Mouse (Mus musculus): Measurements from ENCODE around the gene Hax1. TPM values are rescaled to one million over a fixed set of nuclear protein-coding genes. Genes with fewer than 3 reads are reported as not detected.

Gene Hax1
- polyA plus RNA-seq, 1 experiment from 2014 or later = 201 TPM

GRCm38 (mm10) chr3:89997791-89998495 is 637 bp downstream of the Hax1 start:
- no peaks in the 10 kb centered on the region for H3K4me1 ChIP-seq (ENCODE audit: control insufficient read depth, insufficient read depth, low read length)
- ATAC-seq (replicated peaks; ENCODE audit: insufficient number of reproducible peaks, low FRiP score, low TSS enrichment, low read depth) (peak; percentile 50; the same call in 1 of the 2 replicates), DNase-seq (ENCODE audit: low spot score) (peak; percentile 45)
- WGBS = 6% methylated on average over 20 of the region's 23 CpGs
- peak overlapping the region; percentile 85 for H3K27ac ChIP-seq (replicated peaks; ENCODE audit: low read depth, low read length)
- H3K9ac ChIP-seq (replicated peaks; ENCODE audit: low read length) = peak overlapping the region; percentile 83
- peaks cover 3% of the 10 kb centered on the region for H3K36me3 ChIP-seq (replicated peaks; ENCODE audit: control insufficient read depth, insufficient read depth, low read depth, low read length)
- H3K4me2 ChIP-seq (ENCODE audit: low read depth, low read length) = peak overlapping the region; percentile 75
- H3K9me3 ChIP-seq (replicated peaks; ENCODE audit: control insufficient read depth, low read length) = no peaks in the 10 kb centered on the region
- no peaks in the 10 kb centered on the region for H3K27me3 ChIP-seq (ENCODE audit: control insufficient read depth, insufficient read depth, low read length)
- peak overlapping the region; percentile 75 for H3K4me3 ChIP-seq (ENCODE audit: low read depth, low read length)

- H3K27me3 ChIP-seq (ENCODE audit: control insufficient read depth, insufficient read depth, low read length) = no peaks in the 10 kb centered on the region
- H3K27ac ChIP-seq (replicated peaks; ENCODE audit: low read depth, low read length) = no peak overlapping the region
- DNase-seq (ENCODE audit: low spot score) (no peak), ATAC-seq (replicated peaks; ENCODE audit: insufficient number of reproducible peaks, low FRiP score, low TSS enrichment, low read depth) (no peak)
- H3K4me2 ChIP-seq (ENCODE audit: low read depth, low read length) = no peak overlapping the region
- no peaks in the 10 kb centered on the region for H3K9me3 ChIP-seq (replicated peaks; ENCODE audit: control insufficient read depth, low read length)
- no peaks in the 10 kb centered on the region for H3K4me1 ChIP-seq (ENCODE audit: control insufficient read depth, insufficient read depth, low read length)
- no peak overlapping the region for H3K4me3 ChIP-seq (ENCODE audit: low read depth, low read length)
- no peak overlapping the region for H3K9ac ChIP-seq (replicated peaks; ENCODE audit: low read length)
- 94% methylated on average over 5 of the region's 5 CpGs for WGBS
- no peaks in the 10 kb centered on the region for H3K36me3 ChIP-seq (replicated peaks; ENCODE audit: control insufficient read depth, insufficient read depth, low read depth, low read length)
These were observed 3.6 kb downstream of the Hax1 start for GRCm38 (mm10) chr3:89994807-89995515.

GRCm38 (mm10) chr3:89987822-89988221 is 10.8 kb downstream of the Hax1 start:
- Histone ChIP-seq H3K36me3 (replicated peaks; ENCODE audit: control insufficient read depth, insufficient read depth, low read depth, low read length) (no peaks in the 10 kb centered on the region), H3K4me1 (ENCODE audit: control insufficient read depth, insufficient read depth, low read length) (no peaks in the 10 kb centered on the region), H3K27me3 (ENCODE audit: control insufficient read depth, insufficient read depth, low read length) (no peaks in the 10 kb centered on the region), H3K9ac (replicated peaks; ENCODE audit: low read length) (no peak overlapping the region), H3K4me3 (ENCODE audit: low read depth, low read length) (no peak overlapping the region), H3K4me2 (ENCODE audit: low read depth, low read length) (no peak overlapping the region), H3K27ac (replicated peaks; ENCODE audit: low read depth, low read length) (no peak overlapping the region), H3K9me3 (replicated peaks; ENCODE audit: control insufficient read depth, low read length) (no peaks in the 10 kb centered on the region)
- WGBS = 93% methylated on average over 4 of the region's 4 CpGs
- ATAC-seq (replicated peaks; ENCODE audit: insufficient number of reproducible peaks, low FRiP score, low TSS enrichment, low read depth) (no peak), DNase-seq (ENCODE audit: low spot score) (no peak)

DNA sequence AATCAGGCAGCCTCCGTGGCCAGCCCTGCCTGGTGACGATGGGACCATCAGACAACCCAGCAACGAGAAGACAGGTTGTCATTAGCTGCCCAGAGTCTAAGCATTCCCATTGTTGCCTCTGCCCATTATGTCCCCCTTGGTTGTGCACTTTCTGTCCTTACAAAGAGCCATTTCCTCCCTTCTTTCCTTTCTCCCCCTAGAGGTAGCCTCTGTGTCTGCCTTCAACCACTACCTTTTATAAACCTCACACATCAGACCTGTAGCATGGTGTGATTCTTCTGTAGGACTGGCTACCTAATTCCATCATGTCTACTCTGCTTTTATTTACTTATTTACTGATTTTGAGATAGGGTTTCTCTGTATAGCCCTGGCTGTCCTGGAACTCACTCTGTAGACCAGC is 11.4 kb downstream of the Hax1 start:
- Histone ChIP-seq H3K4me2 (ENCODE audit: low read depth, low read length) (no peak overlapping the region), H3K27me3 (ENCODE audit: control insufficient read depth, insufficient read depth, low read length) (no peaks in the 10 kb centered on the region), H3K36me3 (replicated peaks; ENCODE audit: control insufficient read depth, insufficient read depth, low read depth, low read length) (no peaks in the 10 kb centered on the region), H3K9ac (replicated peaks; ENCODE audit: low read length) (no peak overlapping the region), H3K4me3 (ENCODE audit: low read depth, low read length) (no peak overlapping the region), H3K27ac (replicated peaks; ENCODE audit: low read depth, low read length) (no peak overlapping the region), H3K4me1 (ENCODE audit: control insufficient read depth, insufficient read depth, low read length) (no peaks in the 10 kb centered on the region), H3K9me3 (replicated peaks; ENCODE audit: control insufficient read depth, low read length) (no peaks in the 10 kb centered on the region)
- no peak for ATAC-seq (replicated peaks; ENCODE audit: insufficient number of reproducible peaks, low FRiP score, low TSS enrichment, low read depth)
- DNase-seq (ENCODE audit: low spot score) = no peak
- WGBS = 62% methylated on average over 3 of the region's 3 CpGs

- Histone ChIP-seq H3K27me3 (ENCODE audit: control insufficient read depth, insufficient read depth, low read length) (no peaks in the 10 kb centered on the region), H3K9ac (replicated peaks; ENCODE audit: low read length) (no peak overlapping the region), H3K4me3 (ENCODE audit: low read depth, low read length) (no peak overlapping the region), H3K4me2 (ENCODE audit: low read depth, low read length) (no peak overlapping the region), H3K4me1 (ENCODE audit: control insufficient read depth, insufficient read depth, low read length) (no peaks in the 10 kb centered on the region), H3K27ac (replicated peaks; ENCODE audit: low read depth, low read length) (no peak overlapping the region), H3K36me3 (replicated peaks; ENCODE audit: control insufficient read depth, insufficient read depth, low read depth, low read length) (no peaks in the 10 kb centered on the region), H3K9me3 (replicated peaks; ENCODE audit: control insufficient read depth, low read length) (no peaks in the 10 kb centered on the region)
- 74% methylated on average over 5 of the region's 5 CpGs for WGBS
- ATAC-seq (replicated peaks; ENCODE audit: insufficient number of reproducible peaks, low FRiP score, low TSS enrichment, low read depth) = no peak
- no peak for DNase-seq (ENCODE audit: low spot score)
These were observed 16.2 kb downstream of the Hax1 start for GRCm38 (mm10) chr3:89982426-89982825.

DNA sequence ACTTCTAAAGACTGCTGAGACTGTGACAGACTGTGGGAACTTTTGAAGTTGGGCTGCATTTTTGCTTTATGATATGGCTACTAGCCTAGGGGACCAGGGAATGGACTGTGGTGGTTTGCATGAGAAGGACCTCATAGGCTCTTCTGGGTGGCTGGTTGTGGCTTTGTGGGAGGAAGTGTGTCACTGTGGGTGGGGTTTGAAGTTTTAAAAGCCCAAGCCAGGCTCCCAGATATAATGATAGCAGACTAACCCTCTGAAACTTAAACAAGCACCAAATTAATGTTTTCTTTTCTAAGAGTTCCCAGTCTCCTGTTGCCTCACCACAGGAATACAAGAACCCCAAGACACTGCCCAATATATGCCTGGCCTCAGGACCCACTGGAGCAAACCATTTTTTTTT is 21.7 kb downstream of the Hax1 start:
- H3K4me3 ChIP-seq (ENCODE audit: low read depth, low read length) = no peak overlapping the region
- H3K27ac ChIP-seq (replicated peaks; ENCODE audit: low read depth, low read length) = no peak overlapping the region
- no peak overlapping the region for H3K4me2 ChIP-seq (ENCODE audit: low read depth, low read length)
- H3K36me3 ChIP-seq (replicated peaks; ENCODE audit: control insufficient read depth, insufficient read depth, low read depth, low read length) = no peaks in the 10 kb centered on the region
- ATAC-seq (replicated peaks; ENCODE audit: insufficient number of reproducible peaks, low FRiP score, low TSS enrichment, low read depth) (no peak), DNase-seq (ENCODE audit: low spot score) (no peak)
- no peak overlapping the region for H3K9ac ChIP-seq (replicated peaks; ENCODE audit: low read length)
- no peaks in the 10 kb centered on the region for H3K27me3 ChIP-seq (ENCODE audit: control insufficient read depth, insufficient read depth, low read length)
- no peaks in the 10 kb centered on the region for H3K4me1 ChIP-seq (ENCODE audit: control insufficient read depth, insufficient read depth, low read length)
- H3K9me3 ChIP-seq (replicated peaks; ENCODE audit: control insufficient read depth, low read length) = no peaks in the 10 kb centered on the region

GRCm38 (mm10) chr3:89968509-89968908 is 30.1 kb downstream of the Hax1 start:
- DNase-seq (ENCODE audit: low spot score) (no peak), ATAC-seq (replicated peaks; ENCODE audit: insufficient number of reproducible peaks, low FRiP score, low TSS enrichment, low read depth) (no peak)
- 77% methylated on average over 7 of the region's 7 CpGs for WGBS
- Histone ChIP-seq H3K27ac (replicated peaks; ENCODE audit: low read depth, low read length) (no peak overlapping the region), H3K9me3 (replicated peaks; ENCODE audit: control insufficient read depth, low read length) (no peaks in the 10 kb centered on the region), H3K9ac (replicated peaks; ENCODE audit: low read length) (no peak overlapping the region), H3K4me1 (ENCODE audit: control insufficient read depth, insufficient read depth, low read length) (no peaks in the 10 kb centered on the region), H3K4me3 (ENCODE audit: low read depth, low read length) (no peak overlapping the region), H3K4me2 (ENCODE audit: low read depth, low read length) (no peak overlapping the region), H3K27me3 (ENCODE audit: control insufficient read depth, insufficient read depth, low read length) (no peaks in the 10 kb centered on the region), H3K36me3 (replicated peaks; ENCODE audit: control insufficient read depth, insufficient read depth, low read depth, low read length) (no peaks in the 10 kb centered on the region; the same call in 1 of the 2 replicates)

DNA sequence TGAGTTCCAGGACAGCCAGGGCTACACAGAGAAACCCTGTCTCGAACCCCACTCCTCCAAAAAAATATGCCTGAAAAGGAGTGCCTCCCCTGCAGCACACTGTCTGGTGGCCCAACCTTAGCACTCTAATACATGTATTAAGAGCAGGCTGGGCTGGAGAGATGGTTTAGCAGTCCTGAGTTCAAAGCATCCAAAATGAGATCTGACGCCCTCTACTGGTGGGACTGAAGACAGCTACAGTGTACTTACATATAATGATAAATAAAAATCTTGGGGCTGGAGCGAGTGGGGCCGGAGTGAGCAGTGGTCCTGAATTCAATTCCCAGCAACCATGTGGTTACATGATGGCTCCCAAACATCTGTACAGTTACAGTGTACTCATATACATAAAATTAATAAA is 31.6 kb downstream of the Hax1 start:
- Histone ChIP-seq H3K36me3 (replicated peaks; ENCODE audit: control insufficient read depth, insufficient read depth, low read depth, low read length) (no peaks in the 10 kb centered on the region; the same call in 1 of the 2 replicates), H3K9ac (replicated peaks; ENCODE audit: low read length) (no peak overlapping the region), H3K27ac (replicated peaks; ENCODE audit: low read depth, low read length) (no peak overlapping the region), H3K4me1 (ENCODE audit: control insufficient read depth, insufficient read depth, low read length) (no peaks in the 10 kb centered on the region), H3K4me2 (ENCODE audit: low read depth, low read length) (no peak overlapping the region), H3K9me3 (replicated peaks; ENCODE audit: control insufficient read depth, low read length) (no peaks in the 10 kb centered on the region), H3K4me3 (ENCODE audit: low read depth, low read length) (no peak overlapping the region), H3K27me3 (ENCODE audit: control insufficient read depth, insufficient read depth, low read length) (no peaks in the 10 kb centered on the region)
- DNase-seq (ENCODE audit: low spot score) (no peak), ATAC-seq (replicated peaks; ENCODE audit: insufficient number of reproducible peaks, low FRiP score, low TSS enrichment, low read depth) (no peak)
- WGBS = 77% methylated on average over 4 of the region's 4 CpGs

Measured in embryonic facial prominence, embryonic 11.5 days (tissue).